Mouse (Mus musculus) stomach, embryonic 14.5 days (tissue): ENCODE results near the gene Btbd2. TPM values are rescaled to one million over a fixed set of nuclear protein-coding genes. Genes with fewer than 3 reads are reported as not detected.

Experiments used
- ATAC-seq: fragments of 200-750 bp; cut with Nextera tagmentation; 2 replicates; pipeline ENCODE4 v1.8.0; 2017; ENCODE audit warnings: low read depth, moderate TSS enrichment; ENCODE audit not compliant: insufficient number of reproducible peaks, insufficient read depth, low FRiP score
- H3K27ac ChIP-seq: fragments of 300-500 bp; sonication (generic); 2 replicates; pipeline ENCODE4 v1.5.1; 2014; ENCODE audit warnings: mild to moderate bottlenecking, low read length, moderate library complexity, mixed read lengths
- H3K27me3 ChIP-seq: fragments of 300-500 bp; sonication (generic); 2 replicates; pipeline ENCODE4 v1.6.1; 2014; ENCODE audit warnings: low read length, control low read depth, mixed read lengths; ENCODE audit not compliant: control insufficient read depth, insufficient read depth
- H3K36me3 ChIP-seq: fragments of 300-500 bp; sonication (generic); 2 replicates; pipeline ENCODE4 v1.6.1; 2014; ENCODE audit warnings: mild to moderate bottlenecking, control low read depth, low read length, moderate library complexity, mixed read lengths; ENCODE audit not compliant: control insufficient read depth, insufficient read depth
- H3K4me1 ChIP-seq: fragments of 300-500 bp; sonication (generic); 2 replicates; pipeline ENCODE4 v1.6.1; 2014; ENCODE audit warnings: low read length, control low read depth, mixed read lengths; ENCODE audit not compliant: control insufficient read depth, insufficient read depth
- H3K4me2 ChIP-seq: fragments of 300-500 bp; sonication (generic); replicated peaks from 2 replicates; pipeline ENCODE4 v1.6.1; 2014; ENCODE audit warnings: low read depth, low read length, control low read depth
- H3K4me3 ChIP-seq: fragments of 300-500 bp; sonication (generic); 2 replicates; pipeline ENCODE4 v1.5.1; 2014; ENCODE audit warnings: low read depth, low read length, control low read depth
- H3K9ac ChIP-seq: fragments of 300-500 bp; sonication (generic); replicated peaks from 2 replicates; pipeline ENCODE4 v1.6.1; 2014; ENCODE audit warnings: low read depth, mild to moderate bottlenecking, control low read depth, low read length, moderate library complexity, mixed read lengths
- H3K9me3 ChIP-seq: fragments of 300-500 bp; sonication (generic); 2 replicates; pipeline ENCODE4 v1.6.1; 2016; ENCODE audit warnings: low read depth, low read length, control low read depth; ENCODE audit not compliant: control insufficient read depth
- WGBS: fragments of 180-500 bp; shearing (Covaris S2); extraction: QIAGEN DNeasy Blood & Tissue Kit; methylation state at CpG from one replicate; pipeline ENCODE4 v1.1.7; 2014; 5-methylcytosine and 5-hydroxymethylcytosine counted together
- polyA plus RNA-seq: library from polyadenylated mRNA; unstranded; fragments of >200 nt; fragmentation: Nextera tagmentation; extraction: Ambion mirVana; gene quantifications from 2 replicates; pipeline ENCODE4 v1.2.1, GENCODE M21; 2014

Gene Btbd2
- polyA plus RNA-seq, 1 experiment from 2014 or later: 46.3 TPM

DNA sequence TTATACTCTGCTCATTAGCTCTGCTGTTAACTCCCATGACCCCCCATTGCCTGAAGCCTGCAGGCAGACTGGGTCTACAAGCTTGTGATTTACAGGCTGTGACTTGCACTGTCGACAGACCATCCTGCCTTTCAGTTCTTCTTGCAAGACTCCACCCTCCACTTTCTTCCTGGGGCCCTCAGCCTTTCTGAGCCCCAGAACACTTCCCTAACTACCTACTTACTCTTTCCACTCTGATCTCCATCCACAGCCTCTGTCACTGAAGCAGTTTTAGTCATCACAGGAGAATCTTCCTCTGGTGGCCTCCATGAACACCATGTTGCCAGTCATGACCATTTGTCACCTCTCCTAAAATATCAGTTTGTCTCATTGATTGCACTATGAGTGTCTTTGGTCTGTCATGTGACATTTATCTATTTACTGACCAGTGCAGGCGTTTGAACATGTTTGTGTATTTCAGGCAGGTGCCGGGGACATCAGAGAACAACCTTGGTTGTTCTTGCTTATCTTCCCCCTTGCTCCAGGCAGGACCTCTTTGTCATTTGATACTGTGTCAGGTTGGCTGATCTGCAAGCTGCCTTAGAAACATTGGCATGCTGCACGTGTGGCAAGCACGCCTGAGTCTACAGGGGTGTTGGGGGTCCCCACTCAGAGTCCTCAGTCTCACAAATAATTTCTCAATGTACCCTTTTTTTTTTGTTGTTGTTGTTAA, 6.8 kb upstream of the Btbd2 start:
- H3K4me3 ChIP-seq: no peak overlapping the region
- no peaks in the 10 kb centered on the region for H3K27me3 ChIP-seq
- no peak overlapping the region for H3K4me2 ChIP-seq
- ATAC-seq: no peak
- peaks cover 27% of the 10 kb centered on the region for H3K36me3 ChIP-seq
- no peak overlapping the region for H3K9ac ChIP-seq
- 25% methylated on average over 5 of the region's 5 CpGs for WGBS
- H3K4me1 ChIP-seq: peaks cover 26% of the 10 kb centered on the region
- no peaks in the 10 kb centered on the region for H3K9me3 ChIP-seq
- H3K27ac ChIP-seq: peak overlapping the region; percentile 76

GRCm38 (mm10) chr10:80661149-80661548, 4.3 kb upstream of the Btbd2 start:
- Histone ChIP-seq H3K4me3 (no peak overlapping the region), H3K36me3 (peaks cover 2% of the 10 kb centered on the region; the same call in 1 of the 2 replicates), H3K9ac (no peak overlapping the region), H3K27me3 (no peaks in the 10 kb centered on the region), H3K4me2 (no peak overlapping the region), H3K4me1 (peaks cover 24% of the 10 kb centered on the region), H3K9me3 (no peaks in the 10 kb centered on the region), H3K27ac (no peak overlapping the region)
- WGBS: 46% methylated on average over 5 of the region's 5 CpGs
- ATAC-seq: no peak

DNA sequence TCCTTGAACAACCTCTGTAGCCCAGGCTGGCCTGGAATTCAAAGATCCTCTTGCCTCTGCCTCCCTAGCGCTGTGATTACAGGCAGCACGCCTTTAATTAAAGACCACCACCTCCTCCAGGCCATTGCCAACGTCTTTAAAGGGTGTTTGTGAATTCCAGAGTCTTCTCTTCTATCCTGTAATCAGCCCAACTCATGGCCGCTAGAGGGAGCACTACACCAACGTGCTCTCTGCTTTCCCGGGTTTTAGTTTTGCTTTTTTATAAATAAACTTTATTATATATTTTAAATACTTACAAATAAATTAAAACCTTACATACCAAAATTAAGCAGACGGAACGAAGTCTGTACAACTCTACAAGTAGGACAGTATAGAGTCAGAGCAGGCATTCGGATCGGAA, 2.3 kb upstream of the Btbd2 start:
- peaks cover 22% of the 10 kb centered on the region for H3K4me1 ChIP-seq
- H3K27me3 ChIP-seq: no peaks in the 10 kb centered on the region
- no peak overlapping the region for H3K4me3 ChIP-seq
- ATAC-seq: no peak
- no peak overlapping the region for H3K4me2 ChIP-seq
- no peaks in the 10 kb centered on the region for H3K36me3 ChIP-seq
- WGBS: 13% methylated on average over 10 of the region's 10 CpGs
- H3K9ac ChIP-seq: no peak overlapping the region
- H3K9me3 ChIP-seq: no peaks in the 10 kb centered on the region
- no peak overlapping the region for H3K27ac ChIP-seq

GRCm38 (mm10) chr10:80658841-80659202, 2.0 kb upstream of the Btbd2 start:
- Histone ChIP-seq H3K27ac (no peak overlapping the region), H3K4me2 (no peak overlapping the region), H3K36me3 (no peaks in the 10 kb centered on the region), H3K9me3 (no peaks in the 10 kb centered on the region), H3K9ac (no peak overlapping the region), H3K4me3 (no peak overlapping the region), H3K4me1 (peaks cover 23% of the 10 kb centered on the region), H3K27me3 (no peaks in the 10 kb centered on the region)
- 67% methylated on average over 4 of the region's 4 CpGs for WGBS
- no peak for ATAC-seq

DNA sequence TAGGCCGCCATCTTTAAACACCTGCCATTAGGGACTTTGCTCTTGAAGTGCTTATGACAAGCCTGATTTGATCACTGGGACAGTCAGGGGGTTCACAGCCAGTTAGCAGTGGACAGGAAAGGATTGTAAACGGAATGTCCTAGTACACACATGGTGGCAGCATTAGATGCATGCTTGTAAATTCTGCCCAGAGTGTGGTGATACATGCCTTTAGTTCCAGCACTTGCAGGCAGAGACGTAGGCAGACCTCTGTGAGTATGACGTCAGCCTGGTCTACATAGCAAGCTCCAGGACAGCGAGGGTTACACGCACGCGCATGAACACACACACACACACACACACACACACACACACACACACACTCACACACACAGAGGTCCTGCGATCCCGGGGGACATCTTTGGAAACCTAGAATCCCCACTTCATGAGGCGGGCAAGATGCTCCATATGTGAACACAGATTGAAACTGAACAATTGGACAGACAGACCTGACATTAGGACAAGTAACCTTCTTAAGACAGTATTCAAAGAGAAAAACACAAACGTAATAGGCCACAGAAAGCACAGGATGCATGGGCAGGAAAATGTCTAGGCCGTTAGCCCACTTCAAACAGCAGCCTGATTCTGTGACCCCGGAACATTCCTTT, 1.4 kb upstream of the Btbd2 start:
- H3K27ac ChIP-seq: no peak overlapping the region
- H3K4me1 ChIP-seq: peaks cover 21% of the 10 kb centered on the region
- H3K9me3 ChIP-seq: no peaks in the 10 kb centered on the region
- no peak overlapping the region for H3K4me3 ChIP-seq
- H3K36me3 ChIP-seq: no peaks in the 10 kb centered on the region
- ATAC-seq: no peak
- no peak overlapping the region for H3K9ac ChIP-seq
- H3K27me3 ChIP-seq: no peaks in the 10 kb centered on the region
- no peak overlapping the region for H3K4me2 ChIP-seq
- 86% methylated on average over 14 of the region's 14 CpGs for WGBS

GRCm38 (mm10) chr10:80656130-80656862, 575 bp downstream of the Btbd2 start:
- ATAC-seq: peak; percentile 87
- peak overlapping the region; percentile 96 for H3K4me3 ChIP-seq

DNA sequence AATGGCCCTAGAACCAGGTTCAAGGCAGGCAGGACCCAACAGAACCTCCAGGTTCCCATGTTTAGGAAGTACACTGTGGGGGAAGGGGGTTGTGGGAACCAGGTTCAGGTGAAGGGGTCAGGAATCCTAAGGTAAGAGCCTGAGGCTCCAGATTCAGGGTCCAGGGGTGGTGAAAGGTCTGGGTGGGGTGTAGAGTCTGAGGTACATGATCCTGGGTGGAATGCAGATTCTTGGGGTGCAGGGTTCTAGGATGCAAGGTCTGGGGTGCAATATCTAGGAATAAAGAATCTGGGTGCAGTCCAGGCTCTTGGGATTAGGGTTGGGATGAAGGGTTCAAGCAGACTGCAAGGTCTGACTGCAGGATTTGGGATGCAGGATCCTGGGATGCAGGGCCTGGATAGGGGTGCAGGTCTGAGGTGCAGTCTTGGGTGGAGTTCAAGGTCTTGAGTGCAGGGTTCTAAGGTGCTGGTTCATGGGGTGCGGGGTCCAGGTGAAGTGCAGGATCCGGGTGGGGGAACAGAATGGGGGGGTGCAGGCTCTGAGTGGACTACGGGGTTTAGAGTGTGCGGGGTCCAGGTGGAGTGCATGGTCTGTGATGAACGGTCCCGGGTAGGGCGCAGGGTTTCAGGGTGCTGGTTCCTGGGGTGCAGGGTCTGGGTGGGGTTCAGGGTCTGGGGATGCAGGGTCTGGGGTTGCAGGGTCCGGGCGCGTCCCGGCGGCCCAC, 1.3 kb downstream of the Btbd2 start:
- peak overlapping the region; percentile 96 for H3K4me3 ChIP-seq
- H3K27me3 ChIP-seq: no peaks in the 10 kb centered on the region
- WGBS: 8% methylated on average over 6 of the region's 12 CpGs
- no peaks in the 10 kb centered on the region; the same call in 1 of the 2 replicates for H3K36me3 ChIP-seq
- peaks cover 17% of the 10 kb centered on the region for H3K4me1 ChIP-seq
- H3K9ac ChIP-seq: peak overlapping the region; percentile 96
- peak overlapping the region; percentile 91 for H3K4me2 ChIP-seq
- no peaks in the 10 kb centered on the region for H3K9me3 ChIP-seq
- ATAC-seq: peak; percentile 29; the same call in 1 of the 2 replicates
- peak overlapping the region; percentile 63; the same call in 1 of the 2 replicates for H3K27ac ChIP-seq

More at GRCm38 (mm10) chr10:80656130-80656862, 575 bp downstream of the Btbd2 start:
- Histone ChIP-seq H3K36me3 (no peaks in the 10 kb centered on the region), H3K27ac (peak overlapping the region; percentile 85), H3K4me1 (peaks cover 17% of the 10 kb centered on the region), H3K27me3 (no peaks in the 10 kb centered on the region), H3K9ac (peak overlapping the region; percentile 96), H3K9me3 (no peaks in the 10 kb centered on the region), H3K4me2 (peak overlapping the region; percentile 91)
- under 1% methylated on average over 70 of the region's 72 CpGs for WGBS

- peak overlapping the region; percentile 96 for H3K4me3 ChIP-seq
These were observed 2.0 kb downstream of the Btbd2 start for GRCm38 (mm10) chr10:80654866-80655265.

More at GRCm38 (mm10) chr10:80654866-80655265, 2.0 kb downstream of the Btbd2 start:
- H3K27me3 ChIP-seq: no peaks in the 10 kb centered on the region
- 0 out of 2 replicates have a peak overlapping the region, but pooled peaks have one; percentile 96 for H3K9ac ChIP-seq
- peaks cover 17% of the 10 kb centered on the region for H3K4me1 ChIP-seq
- H3K4me2 ChIP-seq: peak overlapping the region; percentile 91
- no peaks in the 10 kb centered on the region; the same call in 1 of the 2 replicates for H3K36me3 ChIP-seq
- H3K9me3 ChIP-seq: no peaks in the 10 kb centered on the region
- ATAC-seq: no peak
- WGBS: 83% methylated on average over 6 of the region's 6 CpGs
- no peak overlapping the region for H3K27ac ChIP-seq
